Mouse (Mus musculus): ENCODE measurements around the gene Prrt1. TPM values are rescaled to one million over a fixed set of nuclear protein-coding genes. Genes with fewer than 3 reads are reported as not detected.

The Prrt1 gene
- polyA plus RNA-seq, 1 experiment from 2014 or later: 0.57 TPM

DNA sequence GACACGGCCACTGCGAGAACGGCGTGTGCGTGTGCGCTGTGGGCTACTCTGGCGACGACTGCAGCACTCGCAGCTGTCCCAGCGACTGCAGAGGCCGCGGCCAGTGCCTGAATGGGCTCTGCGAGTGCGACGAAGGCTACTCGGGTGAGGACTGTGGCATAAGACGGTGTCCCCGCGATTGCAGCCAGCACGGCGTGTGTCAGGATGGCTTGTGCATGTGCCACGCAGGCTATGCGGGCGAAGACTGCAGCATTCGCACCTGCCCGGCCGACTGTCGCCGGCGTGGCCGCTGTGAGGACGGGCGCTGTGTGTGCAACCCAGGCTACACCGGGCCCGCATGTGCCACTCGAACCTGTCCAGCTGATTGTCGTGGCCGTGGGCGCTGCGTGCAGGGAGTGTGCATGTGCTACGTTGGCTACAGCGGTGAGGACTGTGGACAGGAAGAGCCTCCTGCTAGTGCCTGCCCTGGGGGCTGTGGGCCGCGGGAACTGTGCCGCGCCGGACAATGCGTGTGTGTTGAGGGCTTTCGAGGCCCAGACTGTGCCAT lies 43.0 kb downstream of the Prrt1 start:
- Histone ChIP-seq H3K4me1 (ENCODE audit: control insufficient read depth, insufficient read depth, low read length) (peaks cover 5% of the 10 kb centered on the region; the same call in 1 of the 2 replicates), H3K4me3 (ENCODE audit: low read depth, low read length) (peak overlapping the region; percentile 30), H3K4me2 (ENCODE audit: low read depth) (peak overlapping the region; percentile 51), H3K9me3 (ENCODE audit: control insufficient read depth, low read length) (no peaks in the 10 kb centered on the region), H3K36me3 (ENCODE audit: control insufficient read depth, insufficient read depth, low read length) (no peaks in the 10 kb centered on the region), H3K27ac (ENCODE audit: low read depth, low read length) (no peak overlapping the region), H3K9ac (ENCODE audit: low read length) (peak overlapping the region; percentile 33), H3K27me3 (ENCODE audit: control insufficient read depth, insufficient read depth, low read length) (peaks cover 43% of the 10 kb centered on the region)
- no peak for ATAC-seq (ENCODE audit: insufficient read depth, low FRiP score, low TSS enrichment)
- WGBS: 32% methylated on average over 49 of the region's 49 CpGs
- no peak for DNase-seq (ENCODE audit: low spot score)

DNA sequence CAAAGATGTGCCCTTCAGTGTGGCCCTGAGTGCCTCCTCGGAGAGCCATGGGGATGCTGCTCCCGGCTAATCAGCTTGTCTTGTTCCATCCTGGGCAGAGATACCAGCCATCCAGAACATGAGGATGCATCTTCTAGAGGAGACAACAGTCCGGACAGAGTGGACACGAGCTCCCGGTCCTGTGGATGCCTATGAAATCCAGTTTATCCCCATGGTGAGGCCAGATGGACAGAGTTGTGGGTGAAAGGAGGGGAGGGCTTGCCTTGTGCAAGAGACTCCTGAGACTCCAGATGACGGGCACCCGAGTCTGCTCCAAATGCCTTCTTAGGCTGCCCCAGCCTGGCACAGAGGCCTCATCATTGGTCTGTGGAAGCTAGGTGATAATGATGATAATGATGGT lies 43.8 kb downstream of the Prrt1 start:
- Histone ChIP-seq H3K9ac (ENCODE audit: low read length) (no peak overlapping the region), H3K4me1 (ENCODE audit: control insufficient read depth, insufficient read depth, low read length) (peaks cover 5% of the 10 kb centered on the region; the same call in 1 of the 2 replicates), H3K4me3 (ENCODE audit: low read depth, low read length) (no peak overlapping the region), H3K27ac (ENCODE audit: low read depth, low read length) (no peak overlapping the region), H3K27me3 (ENCODE audit: control insufficient read depth, insufficient read depth, low read length) (peaks cover 43% of the 10 kb centered on the region), H3K36me3 (ENCODE audit: control insufficient read depth, insufficient read depth, low read length) (no peaks in the 10 kb centered on the region), H3K4me2 (ENCODE audit: low read depth) (no peak overlapping the region), H3K9me3 (ENCODE audit: control insufficient read depth, low read length) (no peaks in the 10 kb centered on the region)
- DNase-seq (ENCODE audit: low spot score) (no peak), ATAC-seq (ENCODE audit: insufficient read depth, low FRiP score, low TSS enrichment) (no peak)
- 85% methylated on average over 7 of the region's 7 CpGs for WGBS

DNA sequence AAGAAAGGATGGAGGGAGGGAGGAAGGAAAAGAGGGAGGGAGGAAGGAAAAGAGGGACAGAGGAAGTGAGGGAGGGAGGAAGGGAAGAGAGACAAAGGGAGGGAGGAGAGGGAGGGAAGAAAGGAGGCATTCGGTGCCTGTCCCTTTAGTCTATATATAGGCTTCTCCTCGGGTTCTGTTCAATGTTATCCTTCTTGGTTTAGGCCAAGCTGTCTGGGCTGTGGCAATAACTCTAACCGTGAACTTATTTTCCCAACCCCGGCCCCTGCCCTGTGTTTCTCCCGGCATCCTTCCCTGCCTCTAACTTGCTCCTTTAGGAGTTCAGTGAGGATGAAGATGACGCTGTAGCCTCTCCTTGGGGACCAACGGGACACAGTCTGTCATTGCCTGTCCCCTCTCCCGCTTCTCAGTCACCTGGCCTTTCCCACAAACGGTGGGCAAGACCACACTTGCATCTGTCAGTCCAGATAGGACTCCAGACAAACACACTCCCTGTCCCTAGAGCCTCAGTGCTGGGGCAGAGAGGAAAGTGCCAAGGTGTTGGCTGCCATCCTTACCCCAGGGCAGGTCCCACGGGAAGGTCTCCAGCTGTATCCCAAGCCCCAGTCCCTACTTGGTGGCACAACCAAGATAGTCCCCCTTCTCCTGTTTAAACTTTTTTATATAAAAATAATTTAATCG lies 45.3 kb downstream of the Prrt1 start:
- Histone ChIP-seq H3K4me3 (ENCODE audit: low read depth, low read length) (no peak overlapping the region), H3K36me3 (ENCODE audit: control insufficient read depth, insufficient read depth, low read length) (no peaks in the 10 kb centered on the region), H3K9me3 (ENCODE audit: control insufficient read depth, low read length) (no peaks in the 10 kb centered on the region), H3K27me3 (ENCODE audit: control insufficient read depth, insufficient read depth, low read length) (peaks cover 42% of the 10 kb centered on the region), H3K9ac (ENCODE audit: low read length) (no peak overlapping the region), H3K4me2 (ENCODE audit: low read depth) (no peak overlapping the region), H3K27ac (ENCODE audit: low read depth, low read length) (no peak overlapping the region), H3K4me1 (ENCODE audit: control insufficient read depth, insufficient read depth, low read length) (peaks cover 5% of the 10 kb centered on the region; the same call in 1 of the 2 replicates)
- no peak for DNase-seq (ENCODE audit: low spot score)
- WGBS: 67% methylated on average over 11 of the region's 11 CpGs
- ATAC-seq (ENCODE audit: insufficient read depth, low FRiP score, low TSS enrichment): no peak

DNA sequence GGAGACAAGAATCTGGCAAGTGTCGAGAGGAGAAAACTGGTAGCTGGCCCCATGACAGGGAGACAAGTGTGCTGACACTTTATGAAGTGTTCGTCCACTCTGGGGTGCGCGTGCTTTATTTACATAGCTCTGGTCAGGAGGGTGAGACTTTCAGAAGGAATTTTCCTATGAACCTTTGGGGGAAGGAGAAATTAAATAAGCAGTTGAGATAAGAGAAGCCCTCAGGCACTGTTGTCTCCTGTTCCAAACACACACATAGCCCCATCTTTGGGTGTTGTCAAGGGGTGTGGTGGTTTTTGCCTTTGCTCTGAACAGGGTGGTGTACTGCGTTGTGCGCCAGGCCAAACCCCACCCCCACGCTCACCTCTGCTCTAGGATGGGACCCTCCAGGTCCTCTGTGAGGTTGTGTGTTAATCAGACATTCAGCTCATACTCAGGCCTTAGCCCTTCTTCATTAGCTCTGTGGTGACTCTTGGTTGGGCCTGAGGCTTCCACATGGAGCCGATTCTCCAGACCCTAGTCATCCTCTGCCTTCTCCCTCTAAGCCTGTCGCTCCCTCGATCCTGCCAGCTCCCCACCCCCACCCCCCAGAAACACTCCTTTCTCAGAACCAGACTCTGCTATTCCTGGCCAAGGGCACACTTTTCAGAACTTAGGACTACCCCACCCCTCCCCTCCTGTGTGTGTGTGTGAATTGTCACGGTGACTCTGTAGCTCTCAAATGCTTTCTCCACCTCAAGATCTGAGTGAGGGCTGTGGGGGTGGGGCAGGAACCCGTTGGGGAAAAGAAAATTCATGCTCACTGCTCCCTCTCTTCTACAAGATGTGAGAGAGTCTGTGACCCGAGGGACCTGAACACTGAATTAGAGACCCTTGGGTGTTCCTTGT lies 46.1 kb downstream of the Prrt1 start:
- no peaks in the 10 kb centered on the region for H3K9me3 ChIP-seq (ENCODE audit: control insufficient read depth, low read length)
- H3K36me3 ChIP-seq (ENCODE audit: control insufficient read depth, insufficient read depth, low read length): no peaks in the 10 kb centered on the region
- DNase-seq (ENCODE audit: low spot score) (no peak), ATAC-seq (ENCODE audit: insufficient read depth, low FRiP score, low TSS enrichment) (no peak)
- WGBS: 82% methylated on average over 13 of the region's 13 CpGs
- H3K4me3 ChIP-seq (ENCODE audit: low read depth, low read length): no peak overlapping the region
- H3K27ac ChIP-seq (ENCODE audit: low read depth, low read length): no peak overlapping the region
- no peak overlapping the region for H3K4me2 ChIP-seq (ENCODE audit: low read depth)
- no peak overlapping the region for H3K9ac ChIP-seq (ENCODE audit: low read length)
- H3K27me3 ChIP-seq (ENCODE audit: control insufficient read depth, insufficient read depth, low read length): peaks cover 34% of the 10 kb centered on the region
- peaks cover 5% of the 10 kb centered on the region; the same call in 1 of the 2 replicates for H3K4me1 ChIP-seq (ENCODE audit: control insufficient read depth, insufficient read depth, low read length)

DNA sequence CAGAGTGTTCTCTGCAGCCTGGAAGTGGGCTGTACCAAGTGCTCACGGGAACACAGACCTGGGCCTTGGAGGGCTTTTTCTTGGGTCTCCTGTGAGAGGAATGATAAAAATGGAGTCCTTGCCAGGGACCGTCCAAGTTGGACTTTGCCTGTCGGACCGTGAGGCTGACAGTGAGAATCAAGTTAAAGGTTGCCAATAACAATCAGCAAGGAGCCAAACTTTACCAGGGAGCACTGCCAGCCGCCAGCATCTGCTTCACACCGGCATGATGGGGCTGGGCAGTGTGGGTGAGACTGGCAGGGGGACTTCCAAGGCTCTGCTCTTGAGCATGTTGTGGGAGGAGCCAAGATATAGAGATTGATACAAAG lies 46.7 kb downstream of the Prrt1 start:
- H3K9ac ChIP-seq (ENCODE audit: low read length): no peak overlapping the region
- H3K4me2 ChIP-seq (ENCODE audit: low read depth): no peak overlapping the region
- H3K9me3 ChIP-seq (ENCODE audit: control insufficient read depth, low read length): no peaks in the 10 kb centered on the region
- H3K27me3 ChIP-seq (ENCODE audit: control insufficient read depth, insufficient read depth, low read length): peaks cover 28% of the 10 kb centered on the region
- ATAC-seq (ENCODE audit: insufficient read depth, low FRiP score, low TSS enrichment): no peak
- WGBS: 81% methylated on average over 6 of the region's 6 CpGs
- H3K36me3 ChIP-seq (ENCODE audit: control insufficient read depth, insufficient read depth, low read length): no peaks in the 10 kb centered on the region
- H3K27ac ChIP-seq (ENCODE audit: low read depth, low read length): no peak overlapping the region
- peaks cover 5% of the 10 kb centered on the region; the same call in 1 of the 2 replicates for H3K4me1 ChIP-seq (ENCODE audit: control insufficient read depth, insufficient read depth, low read length)
- DNase-seq (ENCODE audit: low spot score): no peak
- H3K4me3 ChIP-seq (ENCODE audit: low read depth, low read length): no peak overlapping the region

DNA sequence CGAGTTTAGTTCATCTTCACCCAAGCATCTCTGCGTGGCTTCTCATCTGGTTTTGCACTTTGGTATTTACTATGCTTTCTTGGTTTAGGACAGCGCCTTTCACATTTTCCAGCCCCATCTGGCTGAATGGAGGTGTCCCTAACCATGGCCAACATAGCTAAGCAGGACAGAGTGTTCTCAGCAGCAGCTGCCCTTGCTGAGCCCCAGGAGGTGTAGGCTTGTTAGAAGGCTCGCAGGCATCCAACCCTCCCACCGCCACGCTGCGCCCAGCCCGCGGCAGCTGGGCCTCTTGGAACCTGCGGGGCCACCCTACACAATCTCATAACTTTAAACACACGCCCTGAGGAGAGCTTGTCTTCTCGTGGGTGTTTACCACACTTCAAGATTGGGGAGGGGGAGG lies 47.3 kb downstream of the Prrt1 start:
- H3K9me3 ChIP-seq (ENCODE audit: control insufficient read depth, low read length): no peaks in the 10 kb centered on the region
- peaks cover 22% of the 10 kb centered on the region for H3K27me3 ChIP-seq (ENCODE audit: control insufficient read depth, insufficient read depth, low read length)
- 80% methylated on average over 12 of the region's 12 CpGs for WGBS
- no peak overlapping the region for H3K27ac ChIP-seq (ENCODE audit: low read depth, low read length)
- 0 out of 2 replicates have a peak, but pooled peaks cover 2% of the 10 kb centered on the region for H3K4me1 ChIP-seq (ENCODE audit: control insufficient read depth, insufficient read depth, low read length)
- DNase-seq (ENCODE audit: low spot score) (no peak), ATAC-seq (ENCODE audit: insufficient read depth, low FRiP score, low TSS enrichment) (no peak)
- no peak overlapping the region for H3K4me3 ChIP-seq (ENCODE audit: low read depth, low read length)
- H3K9ac ChIP-seq (ENCODE audit: low read length): no peak overlapping the region
- H3K4me2 ChIP-seq (ENCODE audit: low read depth): no peak overlapping the region
- H3K36me3 ChIP-seq (ENCODE audit: control insufficient read depth, insufficient read depth, low read length): no peaks in the 10 kb centered on the region

DNA sequence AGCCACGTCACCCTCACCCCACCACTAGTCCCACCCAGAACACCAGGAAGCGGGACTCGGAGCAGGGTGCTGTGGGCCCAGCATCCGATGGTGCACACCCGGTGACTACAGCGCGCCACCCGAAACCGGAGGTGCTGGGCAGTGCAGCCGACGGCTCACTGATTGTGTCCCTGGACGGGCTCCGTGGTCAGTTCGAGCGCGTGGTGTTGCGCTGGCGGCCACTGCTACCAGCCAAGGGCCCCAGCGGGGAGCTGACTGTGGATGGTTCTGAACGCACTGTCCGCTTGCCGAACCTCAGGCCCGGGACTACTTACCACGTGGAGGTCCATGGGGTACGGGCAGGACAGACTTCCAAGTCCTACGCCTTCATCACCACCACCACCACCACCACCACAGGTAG lies 50.9 kb downstream of the Prrt1 start:
- DNase-seq (ENCODE audit: low spot score) (no peak), ATAC-seq (ENCODE audit: insufficient read depth, low FRiP score, low TSS enrichment) (no peak)
- WGBS: 84% methylated on average over 26 of the region's 26 CpGs
- H3K27me3 ChIP-seq (ENCODE audit: control insufficient read depth, insufficient read depth, low read length): no peaks in the 10 kb centered on the region
- no peak overlapping the region for H3K9ac ChIP-seq (ENCODE audit: low read length)
- H3K4me2 ChIP-seq (ENCODE audit: low read depth): no peak overlapping the region
- no peaks in the 10 kb centered on the region for H3K36me3 ChIP-seq (ENCODE audit: control insufficient read depth, insufficient read depth, low read length)
- no peak overlapping the region for H3K27ac ChIP-seq (ENCODE audit: low read depth, low read length)
- H3K4me3 ChIP-seq (ENCODE audit: low read depth, low read length): no peak overlapping the region
- H3K9me3 ChIP-seq (ENCODE audit: control insufficient read depth, low read length): no peaks in the 10 kb centered on the region
- no peaks in the 10 kb centered on the region for H3K4me1 ChIP-seq (ENCODE audit: control insufficient read depth, insufficient read depth, low read length)

DNA sequence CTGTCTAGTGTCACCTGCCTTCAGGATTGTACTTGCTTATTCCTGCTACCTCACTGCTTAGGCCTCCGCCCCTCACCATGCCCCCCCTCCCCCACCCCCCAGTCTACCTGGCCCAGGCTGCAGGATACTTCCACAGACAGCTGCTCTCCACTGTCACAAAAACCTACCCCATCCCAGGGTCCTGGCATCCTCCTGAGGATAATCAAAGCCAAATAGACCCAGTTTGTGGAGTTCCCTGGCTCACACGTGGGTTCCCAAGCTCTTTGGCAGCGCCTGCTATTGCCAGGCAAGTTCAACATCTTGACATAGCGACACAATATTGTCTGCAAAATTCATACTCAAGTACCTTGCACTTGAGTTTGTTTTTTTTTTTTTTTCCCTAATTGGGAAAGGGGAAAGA lies 51.3 kb downstream of the Prrt1 start:
- H3K36me3 ChIP-seq (ENCODE audit: control insufficient read depth, insufficient read depth, low read length): no peaks in the 10 kb centered on the region
- H3K9ac ChIP-seq (ENCODE audit: low read length): no peak overlapping the region
- H3K27ac ChIP-seq (ENCODE audit: low read depth, low read length): no peak overlapping the region
- DNase-seq (ENCODE audit: low spot score): no peak
- no peaks in the 10 kb centered on the region for H3K9me3 ChIP-seq (ENCODE audit: control insufficient read depth, low read length)
- WGBS: 95% methylated on average over 4 of the region's 4 CpGs
- no peak for ATAC-seq (ENCODE audit: insufficient read depth, low FRiP score, low TSS enrichment)
- no peak overlapping the region for H3K4me2 ChIP-seq (ENCODE audit: low read depth)
- no peaks in the 10 kb centered on the region for H3K27me3 ChIP-seq (ENCODE audit: control insufficient read depth, insufficient read depth, low read length)
- H3K4me3 ChIP-seq (ENCODE audit: low read depth, low read length): no peak overlapping the region
- H3K4me1 ChIP-seq (ENCODE audit: control insufficient read depth, insufficient read depth, low read length): no peaks in the 10 kb centered on the region

Data from neural tube, embryonic 11.5 days (tissue).